Mouse (Mus musculus) left cerebral cortex, postnatal 14 days (tissue): Measurements from ENCODE around the gene S1pr4. TPM values are rescaled to one million over a fixed set of nuclear protein-coding genes. Genes with fewer than 3 reads are reported as not detected.

Source experiments
- DNase-seq, 2 experiments: peaks; one replicate each; pipeline ENCODE4 v3.0.0; 2021 to 2022; ENCODE audit warnings: low spot score in 2 of 2, mixed read lengths in 1 of 2
- intact Hi-C: fragments of 180-260 bp; cut with DNase I; formaldehyde crosslinking; loops from one replicate; pipeline ENCODE4 v1.15.1; 2025
- microRNA-seq, 2 experiments: library from miRNA; unstranded; fragments of <30 nt; microRNA quantifications; one replicate each; pipeline ENCODE4 v1.2.0; 2022
- total RNA-seq, 2 experiments: library from RNA; stranded (reverse); gene quantifications; 2 replicates each; pipeline ENCODE4 v1.2.3; 2021

Gene S1pr4
- total RNA-seq, 2 experiments from 2014 or later: 0.33 to 0.44 TPM

DNA sequence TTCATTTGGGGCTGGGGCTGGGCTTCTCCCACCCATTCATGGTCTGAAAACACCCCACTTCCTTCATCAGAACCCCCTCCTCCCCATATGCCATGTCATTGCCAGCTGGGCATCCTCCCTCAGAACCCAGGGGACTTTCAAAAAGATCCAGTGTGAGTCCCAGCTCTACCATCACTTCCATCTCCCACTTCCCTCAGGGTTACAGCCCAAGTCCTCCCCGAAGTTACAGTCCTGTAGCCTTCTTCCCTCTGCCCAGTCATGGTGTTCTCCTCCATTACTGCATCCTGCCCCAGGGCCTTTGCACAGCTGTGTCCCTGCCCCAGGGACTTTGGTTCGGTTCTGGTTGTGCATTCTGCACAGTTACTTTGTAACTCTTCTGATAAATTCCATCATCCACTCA lies 45.8 kb downstream of the S1pr4 start:
- DNase-seq: no peak
- intact Hi-C loops: loop anchor here (5.0 kb wide), 1 partner anchor 167 kb away; no protein-coding TSS in a partner anchor

DNA sequence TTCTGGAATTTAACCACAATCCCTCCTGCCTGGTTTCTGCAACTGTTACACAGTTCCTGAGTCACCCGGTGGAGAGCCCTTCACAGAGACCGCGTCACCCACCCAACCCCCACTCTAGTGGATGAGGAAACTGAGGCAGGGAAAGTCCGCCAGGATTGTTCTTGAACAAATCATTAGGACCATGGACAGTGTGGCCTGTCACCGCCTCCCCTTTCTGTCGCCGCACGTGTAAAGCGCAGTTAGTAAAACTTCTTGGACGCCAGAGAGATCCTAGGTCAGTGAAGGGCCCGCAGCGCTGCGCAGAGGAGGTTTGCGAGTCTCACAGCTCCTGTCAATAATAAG lies 47.0 kb downstream of the S1pr4 start:
- DNase-seq: peak; percentile 5 to 7
- intact Hi-C loops: loop anchor here (5.0 kb wide), 1 partner anchor 166 kb away; no protein-coding TSS in a partner anchor

DNA sequence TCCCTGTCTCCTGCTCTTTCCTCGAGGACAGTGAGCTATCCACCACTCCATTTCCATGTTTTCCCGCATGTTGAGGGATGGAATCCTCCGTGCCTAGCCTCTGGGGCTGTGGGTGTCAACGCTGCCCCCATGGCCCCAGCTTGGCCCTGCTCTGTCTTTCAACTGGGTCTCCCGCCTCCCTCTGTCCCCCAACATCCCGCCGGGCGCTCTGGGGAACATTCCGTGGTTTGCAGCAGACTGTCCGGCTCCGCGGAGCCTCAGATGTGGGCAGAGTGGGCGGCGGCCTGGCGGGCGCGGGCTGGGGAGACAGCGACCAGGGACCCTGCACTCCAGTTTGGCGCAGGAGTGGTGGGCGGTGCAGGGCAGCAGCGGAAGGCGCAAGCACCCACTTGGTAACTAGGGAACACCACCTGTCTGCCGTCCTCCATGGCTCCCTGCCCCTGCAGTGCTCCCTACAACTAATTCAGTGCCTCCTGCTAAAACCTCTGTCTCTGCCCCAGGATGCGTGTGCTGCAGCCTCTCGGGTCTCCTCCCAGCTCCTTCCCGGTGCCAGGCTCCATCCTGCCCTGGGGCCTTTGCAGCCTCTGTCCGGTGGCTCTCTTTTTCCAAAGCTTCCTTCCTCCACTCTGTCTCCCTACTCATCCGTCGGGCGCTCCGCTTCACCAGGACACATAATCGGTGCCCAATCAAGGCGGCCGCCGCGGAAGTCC lies 47.5 kb downstream of the S1pr4 start:
- intact Hi-C loops: loop anchor here (5.0 kb wide), 1 partner anchor 165 kb away; no protein-coding TSS in a partner anchor
- DNase-seq: peak in 1 of 2 experiments; percentile 6

DNA sequence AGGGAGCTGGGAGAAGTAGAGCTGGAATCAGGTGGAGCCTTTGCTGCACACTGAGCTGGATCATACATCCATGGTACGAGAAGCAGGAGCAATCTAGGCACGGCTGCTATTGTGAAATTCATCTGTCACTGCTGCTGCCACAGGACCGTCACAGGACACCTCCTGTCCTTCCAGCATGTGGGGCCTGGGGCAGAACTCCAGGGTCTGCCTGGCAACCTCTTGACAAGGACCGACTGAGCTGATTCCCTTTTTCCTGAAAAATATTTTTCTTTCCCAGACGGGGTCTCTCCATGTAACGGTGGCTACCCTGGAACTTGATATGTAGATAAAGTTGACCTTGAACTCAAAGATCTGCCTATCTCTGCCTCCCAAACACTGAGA lies 48.6 kb downstream of the S1pr4 start:
- no peak for DNase-seq

DNA sequence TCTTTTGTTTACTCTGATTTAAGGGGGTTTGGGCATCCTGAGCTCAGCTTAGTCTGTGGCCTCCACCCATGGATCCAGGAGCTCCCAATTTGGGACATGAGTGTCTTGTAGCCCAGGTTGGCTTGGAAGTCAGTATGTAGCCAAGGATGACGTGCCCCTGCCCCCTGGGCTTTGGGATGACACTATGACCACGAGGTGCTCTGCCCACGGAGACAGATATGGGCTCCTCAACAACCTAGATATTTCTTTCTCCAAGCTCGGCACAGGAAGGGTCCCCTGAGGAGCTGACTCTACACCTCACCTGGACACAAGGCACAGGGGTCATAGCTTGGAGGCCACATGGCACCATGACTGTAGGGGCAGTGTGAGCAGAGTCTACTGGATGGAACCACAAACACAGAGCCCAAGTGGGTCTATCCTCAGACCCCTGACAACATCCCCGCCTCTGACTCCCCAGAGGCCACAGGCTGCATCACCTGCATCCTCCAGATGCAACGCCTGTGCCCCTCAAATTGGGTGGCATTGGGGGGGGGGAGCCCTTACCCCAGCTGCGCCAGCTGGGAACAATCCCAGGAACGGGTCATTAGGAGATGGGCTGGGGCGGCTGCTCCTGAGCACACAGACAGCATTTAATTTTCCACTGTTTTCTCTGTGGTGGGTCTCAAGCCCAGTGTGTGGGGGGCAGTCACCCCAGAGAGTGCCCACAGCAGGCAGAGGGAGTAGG lies 49.1 kb downstream of the S1pr4 start:
- DNase-seq: no peak

More for the DNA sequence above, 48.6 kb downstream of the S1pr4 start:
- intact Hi-C loops: loop anchor here (2.0 to 5.0 kb wide), 2 partner anchors 57 to 164 kb away; no protein-coding TSS in a partner anchor

DNA sequence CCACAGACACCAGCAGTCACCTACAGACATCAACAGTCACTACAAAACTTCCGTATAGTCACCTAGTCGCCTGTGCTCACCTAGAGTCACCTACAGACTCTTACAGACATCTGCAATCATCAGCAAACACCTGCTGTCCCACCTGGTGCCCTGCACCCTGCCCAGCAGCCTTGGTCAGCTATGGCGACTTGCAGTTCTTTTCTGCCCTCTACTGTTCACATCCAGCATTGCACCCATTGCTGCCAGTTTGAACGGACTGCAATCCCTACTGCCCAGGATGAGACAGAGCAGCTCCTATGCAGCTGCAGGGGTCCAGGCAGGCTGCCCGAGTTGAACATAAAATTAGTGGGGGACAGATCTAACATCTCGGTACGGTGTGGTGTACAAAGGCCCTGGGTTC lies 49.8 kb downstream of the S1pr4 start:
- intact Hi-C loops: loop anchor here (2.0 to 5.0 kb wide), 2 partner anchors 55 to 163 kb away; no protein-coding TSS in a partner anchor
- peak; percentile 80 to 90 for DNase-seq

More for the DNA sequence above, 49.1 kb downstream of the S1pr4 start:
- intact Hi-C loops: loop anchor here (2.0 to 5.0 kb wide), 2 partner anchors 56 to 164 kb away; no protein-coding TSS in a partner anchor

Small RNAs within 50 kb of the gene (microRNA-seq; reads per million reads assigned to microRNA genes)
- gene Gm25595: 0 reads per million in 2 experiments

Other genes with a start within 250 kb of the S1pr4 start
- gene Matk, start 247.2 kb downstream of the S1pr4 start, total RNA-seq: 100 to 1,000 TPM; 226 to 227 TPM
- gene Mrpl54, start 233.2 kb downstream of the S1pr4 start, total RNA-seq: 10 to 100 TPM; 39.0 to 41.4 TPM
- 10 to 100 TPM; 34.8 to 35.8 TPM for gene Apba3, start 233.2 kb downstream of the S1pr4 start, total RNA-seq
- under 1 TPM; 0.15 to 0.47 TPM for gene Tjp3, start 208.6 kb downstream of the S1pr4 start, total RNA-seq
- 100 to 1,000 TPM; 391 to 396 TPM for gene Pip5k1c, start 207.2 kb downstream of the S1pr4 start, total RNA-seq
- gene Cactin, start 179.0 kb downstream of the S1pr4 start, total RNA-seq: 10 to 100 TPM; 25.1 to 27.2 TPM
- gene Tbxa2r, start 171.4 kb downstream of the S1pr4 start, total RNA-seq: 1 to 10 TPM; 1.3 to 1.5 TPM
- under 1 TPM; 0.51 to 0.97 TPM for gene Gipc3, start 156.9 kb downstream of the S1pr4 start, total RNA-seq
- gene Hmg20b, start 149.7 kb downstream of the S1pr4 start, total RNA-seq: 10 to 100 TPM; 21.4 to 23.3 TPM
- 10 to 100 TPM; 37.8 to 38.9 TPM for gene Mfsd12, start 142.6 kb downstream of the S1pr4 start, total RNA-seq
- gene 4930404N11Rik, start 134.3 kb downstream of the S1pr4 start, total RNA-seq: 1 to 10 TPM in 1 of 2 experiments, under 1 TPM in 1; 0.93 to 1.3 TPM
- 10 to 100 TPM; 74.8 to 80.3 TPM for gene Fzr1, start 121.6 kb downstream of the S1pr4 start, total RNA-seq
- 10 to 100 TPM; 82.4 to 88.6 TPM for gene Dohh, start 115.7 kb downstream of the S1pr4 start, total RNA-seq
- 1 to 10 TPM; 2.4 to 3.2 TPM for gene Gm48551, start 115.7 kb downstream of the S1pr4 start, total RNA-seq
- gene Gm48552, start 111.1 kb downstream of the S1pr4 start, total RNA-seq: 1 to 10 TPM; 2.8 to 4.7 TPM
- gene Smim24, start 107.1 kb downstream of the S1pr4 start, total RNA-seq: 1 to 10 TPM; 1.8 to 1.9 TPM
- gene Nfic, start 44.5 kb downstream of the S1pr4 start, total RNA-seq: 10 to 100 TPM; 67.0 to 69.8 TPM
- gene Celf5, start 17.4 kb downstream of the S1pr4 start, total RNA-seq: 100 to 1,000 TPM; 280 to 299 TPM
- gene Ncln, start 3.7 kb downstream of the S1pr4 start, total RNA-seq: 100 to 1,000 TPM in 1 of 2 experiments, 10 to 100 TPM in 1; 80.2 to 104 TPM
- 1 to 10 TPM; 2.2 to 3.2 TPM for gene Gna15, start 24.1 kb upstream of the S1pr4 start, total RNA-seq
- 100 to 1,000 TPM; 102 to 109 TPM for gene Gna11, start 45.1 kb upstream of the S1pr4 start, total RNA-seq
- gene Aes, start 59.4 kb upstream of the S1pr4 start, total RNA-seq: 100 to 1,000 TPM; 573 to 615 TPM
- gene Tle2, start 74.4 kb upstream of the S1pr4 start, total RNA-seq: 10 to 100 TPM; 14.1 to 15.9 TPM
- gene Tle6, start 100.9 kb upstream of the S1pr4 start, total RNA-seq: 1 to 10 TPM; 1.3 to 2.7 TPM
- 1 to 10 TPM; 1.9 to 2.2 TPM for gene BC025920, start 106.1 kb upstream of the S1pr4 start, total RNA-seq
- 10 to 100 TPM; 23.6 to 25.1 TPM for gene Sirt6, start 127.7 kb upstream of the S1pr4 start, total RNA-seq
- 10 to 100 TPM; 31.9 to 34.5 TPM for gene Ankrd24, start 128.4 kb upstream of the S1pr4 start, total RNA-seq
- 1 to 10 TPM; 4.8 TPM for gene Gm10778, start 148.9 kb upstream of the S1pr4 start, total RNA-seq
- gene Zfp433, start 204.7 kb upstream of the S1pr4 start, total RNA-seq: 10 to 100 TPM; 10.1 to 11.3 TPM